In the genomic region with DNA sequence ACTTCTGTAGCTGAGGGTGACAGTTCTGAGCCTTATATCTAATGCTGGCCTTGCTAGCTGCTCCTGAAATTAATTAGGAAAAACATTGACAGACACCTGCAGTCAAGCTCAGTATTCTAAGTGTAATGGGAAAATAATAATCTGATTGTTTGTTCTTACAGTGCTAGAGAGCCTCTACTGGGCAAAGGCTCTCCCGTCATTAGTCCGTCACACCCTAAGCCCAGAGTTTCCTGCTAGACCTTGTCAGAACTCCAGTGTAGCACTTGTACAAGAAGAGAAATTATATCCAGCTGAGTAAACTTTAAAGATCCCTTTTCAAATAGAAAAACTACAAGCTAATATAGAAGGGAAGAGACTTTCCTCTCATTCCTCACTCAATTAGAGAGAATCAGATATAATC, we compare ENCODE assay signal across 18 mouse cellular contexts. TPM values are rescaled to one million over a fixed set of nuclear protein-coding genes. Genes with fewer than 3 reads are reported as not detected.
DNase-seq lines count a peak whose midpoint lies in the region; ATAC-seq and TF ChIP-seq lines count a peak whose summit lies in the region.
"Had no signal": no experiment of that assay in that cellular context is flagged by ENCODE, and none has a peak within 500 bp of the region (broad histone marks: within the 10 kb centered on the region; RNA-seq: fewer than 3 reads in every experiment).

No protein-coding gene starts in this region.

- no peak overlapping the region for H3K4me3 ChIP-seq in kidney, postnatal 0 days (replicated peaks; ENCODE audit: low read depth, low read length)
- H3K4me3 ChIP-seq in lung, embryonic 15.5 days, result no peak overlapping the region
- no peak overlapping the region for H3K4me3 ChIP-seq in intestine, embryonic 16.5 days (ENCODE audit: low read length)
- no peak overlapping the region for H3K4me3 ChIP-seq in stomach, embryonic 16.5 days (replicated peaks; ENCODE audit: low read length)
- H3K4me3 ChIP-seq: embryonic facial prominence, embryonic 15.5 days; forebrain, embryonic 12.5 days; heart, embryonic 15.5 days; megakaryocyte, embryonic 14.5 days had no signal

- H3K4me2 ChIP-seq in kidney, postnatal 0 days (ENCODE audit: low read length), result no peak overlapping the region
- H3K4me2 ChIP-seq in lung, embryonic 15.5 days, result no peak overlapping the region
- H3K4me2 ChIP-seq in intestine, embryonic 16.5 days (ENCODE audit: low read depth, low read length), result no peak overlapping the region
- no peak overlapping the region for H3K4me2 ChIP-seq in stomach, embryonic 16.5 days (ENCODE audit: low read depth, low read length)
- H3K4me2 ChIP-seq: embryonic facial prominence, embryonic 15.5 days; forebrain, embryonic 12.5 days; heart, embryonic 15.5 days had no signal

- H3K4me1 ChIP-seq in kidney, postnatal 0 days (replicated peaks; ENCODE audit: insufficient read depth, low read length), result 0 out of 2 replicates have a peak, but pooled peaks cover 3% of the 10 kb centered on the region
- peaks cover 7% of the 10 kb centered on the region; the same call in 1 of the 2 replicates for H3K4me1 ChIP-seq in lung, embryonic 15.5 days
- H3K4me1 ChIP-seq in intestine, embryonic 16.5 days (ENCODE audit: control insufficient read depth, insufficient read depth, low read length), result peaks cover 12% of the 10 kb centered on the region
- peaks cover 7% of the 10 kb centered on the region for H3K4me1 ChIP-seq in stomach, embryonic 16.5 days (ENCODE audit: control insufficient read depth, insufficient read depth, low read length)

- 40% methylated on average over 2 of the region's 2 CpGs for WGBS in kidney, postnatal 0 days
- WGBS in lung, embryonic 15.5 days, result 43% methylated on average over 2 of the region's 2 CpGs
- WGBS in intestine, embryonic 16.5 days, result 64% methylated on average over 2 of the region's 2 CpGs
- 53% methylated on average over 2 of the region's 2 CpGs for WGBS in stomach, embryonic 16.5 days

- H3K9ac ChIP-seq in kidney, postnatal 0 days (ENCODE audit: low read depth, low read length), result no peak overlapping the region
- H3K9ac ChIP-seq in lung, embryonic 15.5 days, result no peak overlapping the region
- no peak overlapping the region for H3K9ac ChIP-seq in intestine, embryonic 16.5 days (ENCODE audit: low read depth, low read length)
- no peak overlapping the region for H3K9ac ChIP-seq in stomach, embryonic 16.5 days (ENCODE audit: low read length)
- H3K9ac ChIP-seq: embryonic facial prominence, embryonic 15.5 days; heart, embryonic 15.5 days had no signal

- no peaks in the 10 kb centered on the region for H3K9me3 ChIP-seq in kidney, postnatal 0 days (replicated peaks; ENCODE audit: low read length)
- no peaks in the 10 kb centered on the region for H3K9me3 ChIP-seq in lung, embryonic 15.5 days
- no peaks in the 10 kb centered on the region for H3K9me3 ChIP-seq in intestine, embryonic 16.5 days (ENCODE audit: control insufficient read depth, low read length)
- no peaks in the 10 kb centered on the region for H3K9me3 ChIP-seq in stomach, embryonic 16.5 days (replicated peaks; ENCODE audit: control insufficient read depth, low read length)
- H3K9me3 ChIP-seq: embryonic facial prominence, embryonic 15.5 days; forebrain, embryonic 12.5 days; heart, embryonic 15.5 days; megakaryocyte, embryonic 14.5 days had no signal

- DNase-seq in kidney, postnatal 0 days (ENCODE audit: low spot score), result no peak
- no peak for DNase-seq in kidney, adult 18-20 months
- DNase-seq in lung, postnatal 4 days, result no peak
- DNase-seq in right cerebral cortex, postnatal 14 days, result no peak
- DNase-seq: adrenal gland, postnatal 14 days; cerebellum, adult 18-20 months; heart, adult 11 months had no signal

- ATAC-seq in kidney, postnatal 0 days (replicated peaks; ENCODE audit: low FRiP score, low read depth), result no peak
- ATAC-seq in lung, embryonic 15.5 days (ENCODE audit: borderline replicate concordance, extremely low read depth, low FRiP score, low TSS enrichment), result no peak
- ATAC-seq in intestine, embryonic 16.5 days, result peak; percentile 74; the same call in 1 of the 2 replicates
- peak; percentile 81; the same call in 1 of the 2 replicates for ATAC-seq in stomach, embryonic 16.5 days (ENCODE audit: insufficient read depth, low FRiP score)
- ATAC-seq: activated CD4-positive, CD25-positive, alpha-beta regulatory T cell, adult 4 months; hindbrain, postnatal 0 days; midbrain, embryonic 16.5 days; Patski had no signal

- TF ChIP-seq CTCF in kidney, postnatal 0 days (IDR thresholded peaks at IDR 0.05; ENCODE audit: low read depth), result peak; percentile 14; the same call in 1 of the 2 replicates

- no peak overlapping the region for H3K27ac ChIP-seq in kidney, postnatal 0 days
- peak overlapping the region; percentile 9; the same call in 1 of the 2 replicates for H3K27ac ChIP-seq in lung, embryonic 15.5 days
- no peak overlapping the region for H3K27ac ChIP-seq in intestine, embryonic 16.5 days (ENCODE audit: low read length)
- H3K27ac ChIP-seq in stomach, embryonic 16.5 days (ENCODE audit: low read length), result peak overlapping the region; percentile 60; the same call in 1 of the 2 replicates
- H3K27ac ChIP-seq: embryonic facial prominence, embryonic 15.5 days; forebrain, embryonic 12.5 days; heart, embryonic 15.5 days; hindbrain, postnatal 0 days had no signal

- no peaks in the 10 kb centered on the region for H3K27me3 ChIP-seq in kidney, postnatal 0 days (ENCODE audit: insufficient read depth, low read length)
- no peaks in the 10 kb centered on the region for H3K27me3 ChIP-seq in lung, embryonic 15.5 days
- H3K27me3 ChIP-seq in intestine, embryonic 16.5 days (replicated peaks; ENCODE audit: control insufficient read depth, insufficient read depth, low read length), result no peaks in the 10 kb centered on the region
- H3K27me3 ChIP-seq in stomach, embryonic 16.5 days (ENCODE audit: control insufficient read depth, insufficient read depth, low read length), result no peaks in the 10 kb centered on the region
- H3K27me3 ChIP-seq: embryonic facial prominence, embryonic 15.5 days; forebrain, embryonic 12.5 days; heart, embryonic 15.5 days; megakaryocyte, embryonic 14.5 days; Patski had no signal

- H3K36me3 ChIP-seq in kidney, postnatal 0 days (ENCODE audit: insufficient read depth, low read length), result 0 out of 2 replicates have a peak, but pooled peaks cover 5% of the 10 kb centered on the region
- peaks cover 19% of the 10 kb centered on the region for H3K36me3 ChIP-seq in lung, embryonic 15.5 days
- H3K36me3 ChIP-seq in intestine, embryonic 16.5 days (ENCODE audit: control insufficient read depth, insufficient read depth, low read length), result peaks cover 4% of the 10 kb centered on the region; the same call in 1 of the 2 replicates
- H3K36me3 ChIP-seq in stomach, embryonic 16.5 days (ENCODE audit: control insufficient read depth, insufficient read depth, low read length), result no peaks in the 10 kb centered on the region

RNA-seq across cellular contexts. Expression of gene Snx3, which starts 21.1 kb away (rescaled TPM):
- polyA plus RNA-seq in kidney, postnatal 0 days (2015; fragmentation: Nextera tagmentation; extraction: Ambion mirVana), result 326 and 345 TPM in 2 replicates
- 402 and 407 TPM in 2 replicates for polyA plus RNA-seq in lung, embryonic 15.5 days (2015; fragmentation: Nextera tagmentation; extraction: Ambion mirVana)
- 513 and 568 TPM in 2 replicates for polyA plus RNA-seq in intestine, embryonic 16.5 days (2015; fragmentation: Nextera tagmentation; extraction: Ambion mirVana)
- polyA plus RNA-seq in stomach, embryonic 16.5 days (2015; fragmentation: Nextera tagmentation; extraction: Ambion mirVana), result 350 and 385 TPM in 2 replicates

RNA-seq across cellular contexts. Expression of gene Afg1l, which starts 44.5 kb away (rescaled TPM):
- 8.3 and 9.6 TPM in 2 replicates for polyA plus RNA-seq in kidney, postnatal 0 days (2015; fragmentation: Nextera tagmentation; extraction: Ambion mirVana)
- 8.7 and 9.1 TPM in 2 replicates for polyA plus RNA-seq in lung, embryonic 15.5 days (2015; fragmentation: Nextera tagmentation; extraction: Ambion mirVana)
- polyA plus RNA-seq in intestine, embryonic 16.5 days (2015; fragmentation: Nextera tagmentation; extraction: Ambion mirVana), result 15.3 TPM in 2 replicates
- polyA plus RNA-seq in stomach, embryonic 16.5 days (2015; fragmentation: Nextera tagmentation; extraction: Ambion mirVana), result 9.2 and 9.8 TPM in 2 replicates

Comparison
In these comparisons a context has a peak if more than half of its experiments do, and no peak if none do; other contexts are left out.
1. ATAC-seq: peak in intestine, embryonic 16.5 days (single experiment) and stomach, embryonic 16.5 days (single experiment); none in kidney, postnatal 0 days (single experiment) and lung, embryonic 15.5 days (single experiment).
2. H3K27ac ChIP-seq: peak in lung, embryonic 15.5 days (single experiment) and stomach, embryonic 16.5 days (single experiment); none in kidney, postnatal 0 days (single experiment) and intestine, embryonic 16.5 days (single experiment).